13 mouse cellular contexts compared by ENCODE assay signal in genomic region chr1:163502557-163502956, GRCm38 (mm10).
"Had no signal": no experiment of that assay in that cellular context is flagged by ENCODE, and none has a peak within 500 bp of the region (broad histone marks: within the 10 kb centered on the region; RNA-seq: fewer than 3 reads in every experiment).

No protein-coding gene starts in this region.

- DNase-seq: lung, adult 18-20 months; lung, embryonic 14.5 days; lung, postnatal 10 days; lung, postnatal 4 days; right cerebral cortex, postnatal 14 days; thymus, adult 2 months; thymus, postnatal 25 days; thymus, postnatal 4 days had no signal

- H3K4me1 ChIP-seq: megakaryocyte, embryonic 14.5 days; midbrain, embryonic 13.5 days; midbrain, embryonic 15.5 days; neural tube, embryonic 12.5 days had no signal

- H3K9ac ChIP-seq: lung, embryonic 14.5 days; midbrain, embryonic 13.5 days; midbrain, embryonic 15.5 days; neural tube, embryonic 12.5 days had no signal

- H3K9me3 ChIP-seq: megakaryocyte, embryonic 14.5 days; midbrain, embryonic 13.5 days; midbrain, embryonic 15.5 days; neural tube, embryonic 12.5 days had no signal

- H3K27ac ChIP-seq: midbrain, embryonic 13.5 days; midbrain, embryonic 15.5 days; neural tube, embryonic 12.5 days had no signal

- H3K4me2 ChIP-seq: lung, embryonic 14.5 days; midbrain, embryonic 11.5 days; midbrain, embryonic 13.5 days; midbrain, embryonic 15.5 days; neural tube, embryonic 12.5 days had no signal

- H3K36me3 ChIP-seq: midbrain, embryonic 13.5 days; midbrain, embryonic 15.5 days; neural tube, embryonic 12.5 days had no signal

- ATAC-seq: midbrain, embryonic 13.5 days; midbrain, embryonic 15.5 days had no signal

- H3K27me3 ChIP-seq: megakaryocyte, embryonic 14.5 days; midbrain, embryonic 13.5 days; midbrain, embryonic 15.5 days; neural tube, embryonic 12.5 days had no signal

- H3K4me3 ChIP-seq: megakaryocyte, embryonic 14.5 days; midbrain, embryonic 13.5 days; midbrain, embryonic 15.5 days; neural tube, embryonic 12.5 days had no signal
